Mouse (Mus musculus) MEL (cell line): ENCODE results near the gene Hinfp. TPM values are rescaled to one million over a fixed set of nuclear protein-coding genes. Genes with fewer than 3 reads are reported as not detected.

Experiments
- DNase-seq: peaks from one replicate; pipeline ENCODE4 v3.0.0; 2011; ENCODE audit warnings: low read depth, low spot score
- H3K27ac ChIP-seq: 2 replicates; pipeline ENCODE4 v1.5.1; 2012; ENCODE audit warnings: low read depth, mild to moderate bottlenecking, control low read depth, low read length, moderate library complexity; ENCODE audit not compliant: control insufficient read depth
- H3K27me3 ChIP-seq, 2 experiments: fragments of 150-350 bp in 1 of 2; sonication (generic) in 1 of 2; 2 replicates each; pipeline ENCODE4 v1.6.1; 2012; ENCODE audit warnings: low read length in 2 of 2, mild to moderate bottlenecking in 2 of 2, improper control_type of control experiment in 1 of 2, moderate library complexity in 1 of 2; ENCODE audit not compliant: insufficient read depth in 2 of 2, control insufficient read depth in 1 of 2
- H3K36me3 ChIP-seq, 2 experiments: 2 replicates each; pipeline ENCODE4 v1.6.1; 2012 to 2014; ENCODE audit warnings: low read length in 2 of 2, improper control_type of control experiment in 1 of 2, inconsistent platforms in 1 of 2, mild to moderate bottlenecking in 1 of 2; ENCODE audit not compliant: insufficient read depth in 2 of 2, control insufficient read depth in 1 of 2
- H3K4me1 ChIP-seq, 2 experiments: fragments of 150-350 bp in 1 of 2; sonication (generic) in 1 of 2; 2 replicates each; pipeline ENCODE4 v1.6.1; 2012; ENCODE audit warnings: low read length in 2 of 2, improper control_type of control experiment in 1 of 2, mild to moderate bottlenecking in 1 of 2; ENCODE audit not compliant: insufficient read depth in 2 of 2, control insufficient read depth in 1 of 2
- H3K4me3 ChIP-seq, 2 experiments: fragments of 150-350 bp in 1 of 2; sonication (generic) in 1 of 2; 2 replicates each; pipeline ENCODE4 v1.5.1; 2012; ENCODE audit warnings: low read depth in 2 of 2, low read length in 2 of 2, mild to moderate bottlenecking in 2 of 2, moderate library complexity in 2 of 2, control low read depth in 1 of 2, improper control_type of control experiment in 1 of 2; ENCODE audit not compliant: control insufficient read depth in 1 of 2, insufficient read depth in 1 of 2
- H3K79me2 ChIP-seq: 2 replicates; pipeline ENCODE4 v1.6.1; 2012; ENCODE audit warnings: mild to moderate bottlenecking, low read length, moderate library complexity; ENCODE audit not compliant: control insufficient read depth, poor library complexity, insufficient read depth
- H3K9ac ChIP-seq: 2 replicates; pipeline ENCODE4 v1.6.1; 2012; ENCODE audit warnings: low read depth, mild to moderate bottlenecking, control low read depth, low read length, moderate library complexity; ENCODE audit not compliant: control insufficient read depth, poor library complexity, severe bottlenecking
- H3K9me3 ChIP-seq: fragments of 150-350 bp; sonication (generic); replicated peaks from 2 replicates; pipeline ENCODE4 v1.6.1; 2012; ENCODE audit warnings: mild to moderate bottlenecking, low read length, improper control_type of control experiment, moderate library complexity; ENCODE audit not compliant: insufficient read depth
- CHD1 ChIP-seq: IDR thresholded peaks from 2 replicates; pipeline ENCODE4 v1.6.1; 2012; ENCODE audit warnings: low read depth, mild to moderate bottlenecking, inconsistent platforms, low read length, improper control_type of control experiment
- CTCF ChIP-seq, 3 experiments: IDR thresholded peaks in 2 of 3; conservative IDR thresholded peaks in 1 of 3; 2 replicates each; pipeline ENCODE4 v1.5.1; 2011 to 2012; ENCODE audit warnings: low read length in 3 of 3, low read depth in 2 of 3, mild to moderate bottlenecking in 2 of 3, improper control_type of control experiment in 1 of 3, inconsistent platforms in 1 of 3, mixed read lengths in 1 of 3, moderate library complexity in 1 of 3; ENCODE audit not compliant: control insufficient read depth in 1 of 3, insufficient read depth in 1 of 3, poor library complexity in 1 of 3, severe bottlenecking in 1 of 3
- ELF1 ChIP-seq: IDR thresholded peaks from 2 replicates; pipeline ENCODE4 v1.6.1; 2014; ENCODE audit warnings: low read depth, mild to moderate bottlenecking, inconsistent platforms, low read length, improper control_type of control experiment, moderate library complexity
- EP300 ChIP-seq, 2 experiments: IDR thresholded peaks; 2 replicates each; pipeline ENCODE4 v1.6.1; 2011; ENCODE audit warnings: improper control_type of control experiment in 2 of 2, low read length in 2 of 2, low read depth in 1 of 2, mild to moderate bottlenecking in 1 of 2
- ETS1 ChIP-seq: IDR thresholded peaks from 2 replicates; pipeline ENCODE4 v1.6.1; 2012; ENCODE audit warnings: low read depth, mild to moderate bottlenecking, inconsistent platforms, low read length, improper control_type of control experiment, moderate library complexity
- GABPA ChIP-seq: IDR thresholded peaks from 2 replicates; pipeline ENCODE4 v1.6.1; 2012; ENCODE audit warnings: low read depth, mild to moderate bottlenecking, inconsistent platforms, low read length, improper control_type of control experiment, moderate library complexity
- GATA1 ChIP-seq: IDR thresholded peaks from 2 replicates; pipeline ENCODE4 v1.6.1; 2011; ENCODE audit warnings: low read depth, low read length, improper control_type of control experiment
- HCFC1 ChIP-seq: IDR thresholded peaks from 2 replicates; pipeline ENCODE4 v1.6.1; 2012; ENCODE audit warnings: low read depth, mild to moderate bottlenecking, inconsistent platforms, low read length, improper control_type of control experiment, moderate library complexity
- KAT2A ChIP-seq: conservative IDR thresholded peaks from 2 replicates; pipeline ENCODE4 v1.6.1; 2012; ENCODE audit warnings: low read depth, low read length, improper control_type of control experiment, inconsistent platforms
- MAX ChIP-seq: IDR thresholded peaks from 2 replicates; pipeline ENCODE4 v1.6.1; 2011; ENCODE audit warnings: low read length, improper control_type of control experiment
- MXI1 ChIP-seq: IDR thresholded peaks from 2 replicates; pipeline ENCODE4 v1.6.1; 2011; ENCODE audit warnings: mild to moderate bottlenecking, low read depth, low read length, improper control_type of control experiment
- MYB ChIP-seq: IDR thresholded peaks from 2 replicates; pipeline ENCODE4 v1.6.1; 2011; ENCODE audit warnings: mild to moderate bottlenecking, low read depth, low read length, improper control_type of control experiment
- NELFE ChIP-seq: IDR thresholded peaks from 2 replicates; pipeline ENCODE4 v1.6.1; 2011; ENCODE audit warnings: low read depth, low read length, improper control_type of control experiment
- RAD21 ChIP-seq: IDR thresholded peaks from 2 replicates; pipeline ENCODE4 v1.6.1; 2011; ENCODE audit warnings: mild to moderate bottlenecking, low read depth, low read length, improper control_type of control experiment
- SIN3A ChIP-seq: IDR thresholded peaks from 2 replicates; pipeline ENCODE4 v1.6.1; 2012; ENCODE audit warnings: low read length, improper control_type of control experiment, inconsistent platforms
- SMC3 ChIP-seq: IDR thresholded peaks from 2 replicates; pipeline ENCODE4 v1.6.1; 2011; ENCODE audit warnings: low read depth, low read length, improper control_type of control experiment
- TBP ChIP-seq: IDR thresholded peaks from 2 replicates; pipeline ENCODE4 v1.8.0; 2011; ENCODE audit warnings: low read depth, low read length, improper control_type of control experiment
- UBTF ChIP-seq: IDR thresholded peaks from 2 replicates; pipeline ENCODE4 v1.6.1; 2012; ENCODE audit warnings: low read depth, mild to moderate bottlenecking, inconsistent platforms, low read length, improper control_type of control experiment, moderate library complexity, borderline replicate concordance; ENCODE audit not compliant: insufficient read depth
- USF1 ChIP-seq: IDR thresholded peaks from 2 replicates; pipeline ENCODE4 v1.6.1; 2014; ENCODE audit warnings: low read depth, mild to moderate bottlenecking, inconsistent platforms, low read length, improper control_type of control experiment, moderate library complexity
- ZC3H11A ChIP-seq: IDR thresholded peaks from 2 replicates; pipeline ENCODE4 v1.6.1; 2012; ENCODE audit warnings: low read depth, mild to moderate bottlenecking, inconsistent platforms, low read length, improper control_type of control experiment
- polyA plus RNA-seq, 2 experiments: library from polyadenylated mRNA; stranded (reverse) in 1 of 2; unstranded in 1 of 2; fragments of >175 nt in 1 of 2; fragments of >200 nt in 1 of 2; gene quantifications; 2 replicates each; pipeline versions ENCODE4 v1.2.1 to v1.2.4; 2012; ENCODE audit warnings: low replicate concordance in 2 of 2, low read depth in 1 of 2; ENCODE audit not compliant: insufficient read length in 2 of 2, insufficient read depth in 1 of 2, missing spikeins in 1 of 2
- total RNA-seq: library from RNA; depleted of rRNA; stranded (reverse); fragments of 300-350 nt; gene quantifications from 2 replicates; pipeline ENCODE4 v1.2.3, GENCODE M21; 2012

Hinfp gene
- total and polyA plus RNA-seq, 3 experiments = 16.4 to 31.3 TPM; not detected in 1

- Histone ChIP-seq H3K4me3 (no peak overlapping the region), H3K27me3 (no peaks in the 10 kb centered on the region)
- no peak for TF ChIP-seq CHD1
- no peak for TF ChIP-seq MYB
- no peak for TF ChIP-seq ETS1
- TF ChIP-seq RAD21 = no peak
- no peak for TF ChIP-seq EP300 (IDR thresholded peaks at IDR 0.05; ENCODE audit: low read depth in 1 of 2, low read length in 2 of 2)
- no peak for TF ChIP-seq SIN3A
- TF ChIP-seq, all 39 proteins: peak for 0
- Histone ChIP-seq H3K4me1 (peaks cover 0 to 8% of the 10 kb centered on the region in 2 experiments; a peak in 1 of 4 replicates), H3K36me3 (peaks cover 0 to 6% of the 10 kb centered on the region in 2 experiments; a peak in 1 of 4 replicates), H3K9me3 (no peaks in the 10 kb centered on the region), H3K9ac (no peak overlapping the region), H3K27ac (no peak overlapping the region), H3K79me2 (no peaks in the 10 kb centered on the region; the same call in 1 of the 2 replicates)
- DNase-seq = no peak
Measured at GRCm38 (mm10) chr9:44269973-44270372, 35.5 kb downstream of the Hinfp start.

- H3K9ac ChIP-seq = no peak overlapping the region
- peaks cover 0 to 8% of the 10 kb centered on the region in 2 experiments; a peak in 1 of 4 replicates for H3K4me1 ChIP-seq
- peak overlapping the region; percentile 75 for H3K27ac ChIP-seq
- no peaks in the 10 kb centered on the region for H3K9me3 ChIP-seq
- H3K4me3 ChIP-seq = no peak overlapping the region
- H3K36me3 ChIP-seq = peaks cover 0 to 6% of the 10 kb centered on the region in 2 experiments; a peak in 1 of 4 replicates
- no peaks in the 10 kb centered on the region for H3K27me3 ChIP-seq
- peak; percentile 82 for DNase-seq
- peak; percentile 60 to 77 (median 68) for TF ChIP-seq CTCF (IDR thresholded peaks at IDR 0.05 in 2 of 3, conservative IDR thresholded peaks at IDR 0.05 in 1 of 3; ENCODE audit: control insufficient read depth in 1 of 3, insufficient read depth in 1 of 3, low read depth in 2 of 3, low read length in 3 of 3, poor library complexity in 1 of 3, severe bottlenecking in 1 of 3)
- no peak for TF ChIP-seq USF1
- TF ChIP-seq SMC3 = peak; percentile 85
- no peak for TF ChIP-seq MYB
- TF ChIP-seq RAD21 = peak; percentile 78
- TF ChIP-seq TBP = 0 out of 2 replicates have a peak, but pooled peaks have one; percentile 25
- TF ChIP-seq CHD1 = no peak
- peak; percentile 79 for TF ChIP-seq ZC3H11A
- TF ChIP-seq SIN3A = 0 out of 2 replicates have a peak, but pooled peaks have one; percentile 14
- no peaks in the 10 kb centered on the region; the same call in 1 of the 2 replicates for H3K79me2 ChIP-seq
Measured at GRCm38 (mm10) chr9:44269077-44269476, 36.4 kb downstream of the Hinfp start.

- Histone ChIP-seq H3K27ac (peak within 1 kb of the TSS; percentile 75), H3K27me3 (no peaks in the 10 kb centered on the region), H3K4me3 (peak within 1 kb of the TSS; percentile 66 to 77), H3K9ac (peak within 1 kb of the TSS; percentile 87), H3K4me1 (peaks cover 0 to 8% of the 10 kb centered on the region in 2 experiments; a peak in 1 of 4 replicates), H3K79me2 (no peaks in the 10 kb centered on the region; the same call in 1 of the 2 replicates), H3K9me3 (no peaks in the 10 kb centered on the region), H3K36me3 (peaks cover 0 to 6% of the 10 kb centered on the region in 2 experiments; a peak in 1 of 4 replicates)
- peak; percentile 73 for DNase-seq
- no peak; the same call in 1 of the 2 replicates for TF ChIP-seq NELFE
- TF ChIP-seq MXI1 = peak; percentile 37
- no peak for TF ChIP-seq GABPA
- no peak for TF ChIP-seq UBTF
- no peak for TF ChIP-seq KAT2A
- 0 out of 6 replicates have a peak, but pooled peaks of 1 of the 3 experiments have one; percentile 12 for TF ChIP-seq CTCF (IDR thresholded peaks at IDR 0.05 in 2 of 3, conservative IDR thresholded peaks at IDR 0.05 in 1 of 3; ENCODE audit: control insufficient read depth in 1 of 3, insufficient read depth in 1 of 3, low read depth in 2 of 3, low read length in 3 of 3, poor library complexity in 1 of 3, severe bottlenecking in 1 of 3)
- TF ChIP-seq ELF1 = peak; percentile 50; the same call in 1 of the 2 replicates
- no peak for TF ChIP-seq HCFC1
- TF ChIP-seq MAX = no peak
- no peak for TF ChIP-seq GATA1
- TF ChIP-seq RAD21 = peak; percentile 32
Measured at GRCm38 (mm10) chr9:44268432-44268831, 37.0 kb downstream of the Hinfp start, which contains the start of gene Nlrx1. Gene Nlrx1 (minus strand): TSS chr9:44268599.
